Mouse (Mus musculus): ENCODE measurements at regions not wholly inside any gene's neighbourhood (a gene's known extent, or its start where the extent isn't known, plus 50 kb on each side); places are given as distances from the start of the nearest gene placed in this dataset.
A peak's percentile ranks its signal among the peaks of the same experiment; 100 is the strongest.

- Histone ChIP-seq H3ac (ENCODE audit: control insufficient read depth, insufficient read length, low read depth) (no peak overlapping the region), H3K27me3 (ENCODE audit: control insufficient read depth, insufficient read depth, insufficient read length) (no peaks in the 10 kb centered on the region), H3K79me2 (ENCODE audit: control insufficient read depth, insufficient read depth) (no peaks in the 10 kb centered on the region), H3K36me3 (ENCODE audit: control insufficient read depth, insufficient read depth) (no peaks in the 10 kb centered on the region), H3K4me3 (ENCODE audit: insufficient read depth, poor library complexity, severe bottlenecking) (no peak overlapping the region), H3K79me3 (ENCODE audit: low read depth) (no peaks in the 10 kb centered on the region)
- TF ChIP-seq FOSL1 (IDR thresholded peaks at IDR 0.05; ENCODE audit: insufficient read depth, low read length, poor library complexity, severe bottlenecking) (no peak), USF1 (IDR thresholded peaks at IDR 0.05; ENCODE audit: low read depth) (no peak), CTCF (IDR thresholded peaks at IDR 0.05; ENCODE audit: control insufficient read depth, insufficient read depth, insufficient read length) (no peak), MYOD1 (IDR thresholded peaks at IDR 0.05; ENCODE audit: control insufficient read depth, insufficient read length, low read depth) (no peak), MYOG (IDR thresholded peaks at IDR 0.05; ENCODE audit: control insufficient read depth, extremely low read depth, insufficient read length) (no peak), MAX (IDR thresholded peaks at IDR 0.05) (no peak), CEBPB (IDR thresholded peaks at IDR 0.05; ENCODE audit: low read depth) (peak; percentile 62)
Measured at GRCm38 (mm10) chr3:124770326-124770725, 189.4 kb upstream of the 1700003H04Rik start.

GRCm38 (mm10) chr3:124769252-124769651 is 188.4 kb upstream of the 1700003H04Rik start:
- no peak overlapping the region for H3ac ChIP-seq (ENCODE audit: control insufficient read depth, insufficient read length, low read depth)
- H3K4me3 ChIP-seq (ENCODE audit: insufficient read depth, poor library complexity, severe bottlenecking): no peak overlapping the region
- TF ChIP-seq CEBPB (IDR thresholded peaks at IDR 0.05; ENCODE audit: low read depth) (no peak), MAX (IDR thresholded peaks at IDR 0.05) (no peak), USF1 (IDR thresholded peaks at IDR 0.05; ENCODE audit: low read depth) (no peak), FOSL1 (IDR thresholded peaks at IDR 0.05; ENCODE audit: insufficient read depth, low read length, poor library complexity, severe bottlenecking) (no peak), MYOD1 (IDR thresholded peaks at IDR 0.05; ENCODE audit: control insufficient read depth, insufficient read length, low read depth) (no peak), MYOG (IDR thresholded peaks at IDR 0.05; ENCODE audit: control insufficient read depth, extremely low read depth, insufficient read length) (no peak), CTCF (IDR thresholded peaks at IDR 0.05; ENCODE audit: control insufficient read depth, insufficient read depth, insufficient read length) (no peak)
- no peaks in the 10 kb centered on the region for H3K27me3 ChIP-seq (ENCODE audit: control insufficient read depth, insufficient read depth, insufficient read length)
- H3K79me2 ChIP-seq (ENCODE audit: control insufficient read depth, insufficient read depth): no peaks in the 10 kb centered on the region
- no peaks in the 10 kb centered on the region for H3K36me3 ChIP-seq (ENCODE audit: control insufficient read depth, insufficient read depth)
- H3K79me3 ChIP-seq (ENCODE audit: low read depth): no peaks in the 10 kb centered on the region

GRCm38 (mm10) chr3:124755693-124756435 is 175.0 kb upstream of the 1700003H04Rik start:
- H3ac ChIP-seq (ENCODE audit: control insufficient read depth, insufficient read length, low read depth): no peak overlapping the region
- H3K4me3 ChIP-seq (ENCODE audit: insufficient read depth, poor library complexity, severe bottlenecking): no peak overlapping the region
- no peaks in the 10 kb centered on the region for H3K79me2 ChIP-seq (ENCODE audit: control insufficient read depth, insufficient read depth)
- H3K79me3 ChIP-seq (ENCODE audit: low read depth): no peaks in the 10 kb centered on the region
- no peaks in the 10 kb centered on the region for H3K36me3 ChIP-seq (ENCODE audit: control insufficient read depth, insufficient read depth)
- TF ChIP-seq CEBPB (IDR thresholded peaks at IDR 0.05; ENCODE audit: low read depth) (no peak), USF1 (IDR thresholded peaks at IDR 0.05; ENCODE audit: low read depth) (no peak), MYOD1 (IDR thresholded peaks at IDR 0.05; ENCODE audit: control insufficient read depth, insufficient read length, low read depth) (no peak), CTCF (IDR thresholded peaks at IDR 0.05; ENCODE audit: control insufficient read depth, insufficient read depth, insufficient read length) (no peak), FOSL1 (IDR thresholded peaks at IDR 0.05; ENCODE audit: insufficient read depth, low read length, poor library complexity, severe bottlenecking) (no peak), MAX (IDR thresholded peaks at IDR 0.05) (no peak)
- H3K27me3 ChIP-seq (ENCODE audit: control insufficient read depth, insufficient read depth, insufficient read length): no peaks in the 10 kb centered on the region

GRCm38 (mm10) chr3:124752571-124753118 is 171.7 kb upstream of the 1700003H04Rik start:
- Histone ChIP-seq H3K79me3 (ENCODE audit: low read depth) (no peaks in the 10 kb centered on the region), H3K27me3 (ENCODE audit: control insufficient read depth, insufficient read depth, insufficient read length) (no peaks in the 10 kb centered on the region), H3K79me2 (ENCODE audit: control insufficient read depth, insufficient read depth) (no peaks in the 10 kb centered on the region), H3ac (ENCODE audit: control insufficient read depth, insufficient read length, low read depth) (no peak overlapping the region), H3K4me3 (ENCODE audit: insufficient read depth, poor library complexity, severe bottlenecking) (no peak overlapping the region), H3K36me3 (ENCODE audit: control insufficient read depth, insufficient read depth) (no peaks in the 10 kb centered on the region)
- no peak for TF ChIP-seq CEBPB (IDR thresholded peaks at IDR 0.05; ENCODE audit: low read depth)
- no peak for TF ChIP-seq MYOG (IDR thresholded peaks at IDR 0.05; ENCODE audit: control insufficient read depth, extremely low read depth, insufficient read length)
- TF ChIP-seq FOSL1 (IDR thresholded peaks at IDR 0.05; ENCODE audit: insufficient read depth, low read length, poor library complexity, severe bottlenecking): no peak
- TF ChIP-seq MAX (IDR thresholded peaks at IDR 0.05): no peak
- TF ChIP-seq USF1 (IDR thresholded peaks at IDR 0.05; ENCODE audit: low read depth): no peak
- no peak for TF ChIP-seq MYOD1 (IDR thresholded peaks at IDR 0.05; ENCODE audit: control insufficient read depth, insufficient read length, low read depth)
- no peak for TF ChIP-seq CTCF (IDR thresholded peaks at IDR 0.05; ENCODE audit: control insufficient read depth, insufficient read depth, insufficient read length)

- H3ac ChIP-seq (ENCODE audit: control insufficient read depth, insufficient read length, low read depth): no peak overlapping the region
- no peaks in the 10 kb centered on the region for H3K79me2 ChIP-seq (ENCODE audit: control insufficient read depth, insufficient read depth)
- no peaks in the 10 kb centered on the region for H3K36me3 ChIP-seq (ENCODE audit: control insufficient read depth, insufficient read depth)
- H3K27me3 ChIP-seq (ENCODE audit: control insufficient read depth, insufficient read depth, insufficient read length): no peaks in the 10 kb centered on the region
- no peak overlapping the region for H3K4me3 ChIP-seq (ENCODE audit: insufficient read depth, poor library complexity, severe bottlenecking)
- H3K79me3 ChIP-seq (ENCODE audit: low read depth): no peaks in the 10 kb centered on the region
- TF ChIP-seq FOSL1 (IDR thresholded peaks at IDR 0.05; ENCODE audit: insufficient read depth, low read length, poor library complexity, severe bottlenecking) (no peak), CEBPB (IDR thresholded peaks at IDR 0.05; ENCODE audit: low read depth) (no peak), CTCF (IDR thresholded peaks at IDR 0.05; ENCODE audit: control insufficient read depth, insufficient read depth, insufficient read length) (no peak), MYOD1 (IDR thresholded peaks at IDR 0.05; ENCODE audit: control insufficient read depth, insufficient read length, low read depth) (no peak), USF1 (IDR thresholded peaks at IDR 0.05; ENCODE audit: low read depth) (no peak), MYOG (IDR thresholded peaks at IDR 0.05; ENCODE audit: control insufficient read depth, extremely low read depth, insufficient read length) (no peak)
Measured at GRCm38 (mm10) chr3:124749314-124749713, 168.4 kb upstream of the 1700003H04Rik start.

All from C2C12 (cell line).